Mouse (Mus musculus) megakaryocyte progenitor cell, adult 5-6 weeks (primary cell): ENCODE results near the gene Gm5617. TPM values are rescaled to one million over a fixed set of nuclear protein-coding genes. Genes with fewer than 3 reads are reported as not detected.
"Not testable (repeated sequence)": the region's sequence is repeated elsewhere in the genome, so short reads cannot be mapped to it uniquely, and the experiment has no call there.

Experiments
- ATAC-seq: replicated peaks from 2 replicates; pipeline ENCODE4 v1.8.0; 2016; ENCODE audit warnings: mild to moderate bottlenecking, moderate TSS enrichment, inconsistent platforms; ENCODE audit not compliant: poor library complexity
- total RNA-seq, 2 experiments: library from RNA; stranded (forward) in 1 of 2; stranded (reverse) in 1 of 2; fragments of 157-497, 149-512 nt in 1 of 2; fragments of 200-1000 nt in 1 of 2; gene quantifications; 2 replicates each; pipeline versions ENCODE4 v1.2.3 to v1.2.4; 2015 to 2017

The Gm5617 gene
- 4.9 and 8.8 TPM in 2 replicates for total RNA-seq (2015)
- 6.3 and 13.5 TPM in 2 replicates for total RNA-seq (2017)

DNA sequence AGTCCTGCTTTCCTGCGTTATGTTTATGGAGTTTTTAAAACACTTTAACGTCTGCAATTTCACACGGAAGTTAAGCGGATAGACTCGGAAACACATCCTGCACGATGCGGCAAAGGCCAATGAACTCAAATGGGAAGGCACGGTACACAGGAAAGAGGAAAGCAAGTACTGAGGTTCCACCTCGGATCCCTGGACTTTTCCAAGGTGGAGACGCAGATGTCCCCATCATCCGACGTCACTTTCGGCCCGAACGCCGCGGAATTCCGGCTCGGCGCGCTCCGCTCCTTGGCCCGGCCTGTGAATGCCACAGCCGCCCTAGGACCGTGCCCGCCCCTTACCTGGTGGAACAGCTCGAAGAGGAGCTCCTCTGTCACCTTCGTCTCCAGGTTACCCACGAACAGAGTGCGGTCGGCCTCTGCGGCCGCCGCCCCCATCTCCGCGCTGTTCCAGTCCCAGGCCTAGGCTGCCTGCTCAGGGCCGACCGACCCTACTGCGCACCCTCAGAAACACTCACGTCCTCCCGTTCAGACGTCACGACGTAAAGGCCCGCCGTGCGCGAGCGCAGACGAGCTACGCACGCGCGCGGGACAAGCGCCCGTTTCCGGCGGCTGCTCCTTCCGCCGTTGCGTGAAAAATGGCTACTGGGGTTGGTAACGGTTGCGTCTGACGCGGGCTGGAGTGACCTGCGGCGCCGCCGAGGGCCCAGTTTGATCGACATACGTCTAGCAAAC lies at the start of gene Gm5617, which contains the start of gene Rbm7:
Gm5617 (plus strand) TSS at position 626 of the 731 bp plus-strand sequence.
Rbm7 (minus strand) TSS at position 483 of the 731 bp plus-strand sequence.
- peak; percentile 98 for ATAC-seq

DNA sequence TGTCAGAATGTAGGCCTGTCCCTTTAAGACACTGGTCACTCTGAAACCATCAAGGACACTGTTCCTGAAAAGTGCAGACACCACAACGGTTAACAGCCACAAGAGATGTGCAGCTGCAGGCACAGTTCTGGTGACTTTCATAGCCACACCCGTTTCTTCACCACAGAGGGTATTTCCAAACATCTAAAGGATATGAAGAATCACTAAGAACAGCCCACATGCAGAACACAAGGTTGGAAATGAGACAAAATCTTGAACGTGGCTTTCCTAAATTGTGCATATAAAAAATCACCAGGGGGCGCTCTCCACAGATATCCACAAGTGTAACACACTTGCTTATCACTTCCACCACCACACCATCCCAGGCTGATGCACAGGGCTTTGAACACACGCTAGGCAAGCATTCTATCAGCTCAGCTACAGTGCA lies 47.4 kb upstream of the Gm5617 start:
- ATAC-seq, result peak; percentile 88

DNA sequence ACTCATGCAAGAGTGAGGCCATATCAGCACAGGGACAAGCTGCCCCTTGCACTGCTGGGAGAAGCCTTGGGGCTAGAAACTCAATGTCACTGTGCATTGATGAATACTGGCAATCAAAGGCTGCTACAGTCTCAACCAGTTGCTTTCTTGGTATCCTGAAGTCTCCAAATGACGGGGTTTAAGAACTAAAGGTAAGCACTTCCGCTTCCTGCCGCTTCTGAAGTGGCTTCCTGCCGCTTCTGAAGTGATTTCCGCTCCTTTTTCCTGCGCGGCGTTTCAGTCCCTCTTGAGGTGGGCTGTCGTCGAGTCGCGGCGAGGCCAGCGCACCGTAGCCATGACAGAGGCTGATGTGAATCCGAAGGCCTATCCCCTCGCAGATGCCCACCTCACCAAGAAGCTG lies 45.2 kb upstream of the Gm5617 start:
- no peak for ATAC-seq

DNA sequence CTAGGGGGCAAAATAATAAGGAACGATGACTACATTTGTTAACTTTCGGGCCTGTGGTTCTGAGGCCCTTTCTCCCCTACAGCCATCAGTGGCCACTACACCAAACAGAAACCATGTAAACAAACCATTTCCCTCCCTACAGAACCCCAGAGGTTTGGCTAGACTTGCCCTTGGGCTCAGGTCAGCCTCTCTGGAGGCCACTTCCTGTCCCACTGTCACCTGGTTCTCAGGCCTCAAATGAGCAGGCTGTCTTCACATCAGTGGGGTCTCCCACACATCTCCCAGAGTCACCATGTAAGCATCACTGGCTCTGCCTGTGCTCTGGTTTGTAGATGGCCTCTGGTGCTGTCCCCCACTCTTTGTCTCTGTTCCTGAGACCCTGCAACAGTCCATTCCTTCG lies 39.3 kb upstream of the Gm5617 start:
- ATAC-seq, result no peak

DNA sequence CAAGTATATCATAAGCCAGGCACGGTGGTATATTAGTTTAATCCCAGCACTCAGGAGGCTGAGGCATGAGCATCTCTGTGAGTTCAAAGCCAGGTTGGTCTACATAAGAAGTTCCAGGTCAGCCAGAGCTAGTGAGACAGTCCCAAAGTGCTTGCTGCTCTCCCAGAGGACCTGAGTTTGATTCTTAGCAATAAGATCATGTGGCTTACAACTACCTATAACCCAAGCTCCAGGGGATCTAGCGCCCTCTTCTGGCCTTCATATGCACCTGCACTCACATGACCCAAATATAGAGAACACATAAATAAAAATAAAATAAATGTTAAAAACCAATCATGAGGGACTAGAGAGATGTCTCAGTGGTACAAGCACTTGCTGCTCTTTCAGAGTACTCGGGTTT lies 36.4 kb upstream of the Gm5617 start:
- ATAC-seq, result peak; percentile 48; the same call in 1 of the 2 replicates

DNA sequence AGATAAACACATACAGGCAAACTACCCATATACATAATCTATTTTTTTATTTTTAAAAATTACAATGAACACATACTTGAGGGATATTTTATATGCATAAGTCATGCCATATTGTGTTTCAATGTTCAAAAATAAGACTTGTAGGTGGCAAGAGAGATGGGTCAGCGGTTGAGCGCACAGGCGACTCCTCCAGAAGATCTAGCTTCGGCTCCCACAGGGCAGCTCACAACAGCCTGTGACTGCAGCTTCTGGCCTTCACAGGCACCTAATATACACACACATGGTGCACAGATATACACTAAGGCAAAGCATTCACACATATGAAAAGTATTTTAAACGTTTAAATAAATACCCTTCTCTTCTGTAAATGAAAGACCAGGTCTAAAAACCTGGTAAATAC lies 35.9 kb upstream of the Gm5617 start:
- no peak for ATAC-seq

DNA sequence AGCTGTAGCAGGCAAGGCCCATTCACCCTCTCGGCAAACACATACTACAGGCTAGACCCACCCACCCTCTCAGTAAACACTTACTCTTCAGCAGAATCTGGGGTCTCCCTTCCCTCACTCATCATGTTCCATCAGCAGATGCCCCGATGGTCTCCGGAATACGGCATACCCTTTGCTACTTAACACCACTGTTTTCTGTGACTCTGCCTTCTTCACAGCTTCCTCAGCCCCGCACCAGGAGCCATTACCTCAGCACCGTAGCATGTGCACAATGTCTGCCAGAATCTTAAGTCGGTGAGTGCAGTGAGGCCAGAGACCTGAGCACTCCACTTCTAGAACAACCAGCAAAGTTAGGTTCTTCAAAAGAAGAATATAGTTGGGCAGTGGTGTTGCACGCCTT lies 34.5 kb upstream of the Gm5617 start:
- no peak for ATAC-seq

DNA sequence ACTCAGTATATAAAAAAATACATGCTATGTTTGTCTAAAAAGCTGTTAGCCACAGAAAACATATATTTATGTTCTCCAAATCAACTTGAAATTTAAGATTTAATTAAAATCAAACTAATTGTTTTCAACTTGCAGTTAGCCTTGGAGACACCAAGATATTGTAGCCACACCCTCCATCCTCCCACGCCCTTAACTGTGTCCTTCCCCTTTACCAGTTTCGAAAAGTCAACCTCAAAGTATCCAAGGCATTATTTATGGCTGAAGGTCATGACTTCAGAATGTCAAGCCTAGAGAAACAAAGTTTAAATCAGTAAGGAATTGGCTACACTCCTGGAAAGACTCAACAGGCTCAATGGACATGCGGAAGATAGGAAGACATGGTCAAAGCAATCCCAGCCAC lies 33.7 kb upstream of the Gm5617 start:
- ATAC-seq, result peak; percentile 39; the same call in 1 of the 2 replicates

DNA sequence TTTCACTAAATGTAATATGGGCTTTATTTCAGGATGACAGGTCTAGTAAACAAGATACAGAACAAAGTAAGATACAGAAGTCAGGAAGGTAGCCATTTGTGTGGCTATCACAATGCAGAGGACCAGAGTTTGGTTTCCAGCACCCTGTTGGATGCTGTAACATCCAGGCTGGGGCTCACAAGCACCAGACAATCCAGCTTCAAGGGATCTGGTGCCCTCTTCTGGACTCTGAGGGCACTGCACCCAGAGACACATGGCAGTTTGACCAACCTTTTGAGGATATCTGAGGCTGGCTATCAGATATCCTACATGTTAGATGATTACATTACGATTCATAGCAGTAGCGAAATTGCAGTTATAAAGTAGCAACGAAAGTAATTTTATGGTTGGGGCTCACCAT lies 29.6 kb upstream of the Gm5617 start:
- peak; percentile 57 for ATAC-seq

DNA sequence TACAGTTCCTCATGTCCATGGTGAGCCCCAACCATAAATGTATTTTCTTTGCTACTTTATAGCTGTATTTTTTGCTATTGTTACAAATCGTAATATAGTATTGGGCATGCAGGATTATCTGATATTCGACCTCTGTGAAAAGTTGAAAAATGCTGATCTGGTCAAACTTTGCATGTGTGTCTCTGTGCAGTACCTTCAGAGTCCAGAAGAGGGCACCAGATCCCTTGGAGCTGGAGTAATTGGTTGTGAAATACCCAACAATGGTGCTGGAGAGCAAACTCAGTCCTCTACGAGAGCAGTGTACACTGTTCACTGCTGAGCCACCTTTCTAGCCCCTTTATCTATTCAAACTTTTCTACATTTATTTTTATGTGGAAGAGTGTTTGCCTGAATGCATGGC lies 28.4 kb upstream of the Gm5617 start:
- peak; percentile 96 for ATAC-seq

DNA sequence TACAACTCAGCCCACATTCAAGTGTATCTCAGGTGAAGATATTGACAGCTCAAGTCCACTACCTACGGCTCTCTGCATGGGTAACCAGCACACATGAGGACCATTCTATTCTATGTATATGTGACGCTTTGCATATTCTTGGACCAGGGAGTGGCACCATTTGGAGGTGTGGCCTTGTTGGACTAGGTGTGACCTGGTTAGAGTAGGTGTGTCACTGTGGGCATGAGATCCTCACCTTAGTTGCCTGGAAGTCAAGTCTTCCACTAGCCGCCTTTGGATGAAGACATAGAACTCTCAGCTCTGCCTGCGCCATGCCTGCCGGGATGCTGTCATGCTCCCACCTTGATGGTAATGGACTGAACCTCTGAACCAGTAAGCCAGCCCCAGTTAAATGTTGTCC lies 27.8 kb upstream of the Gm5617 start:
- not testable (repeated sequence) for ATAC-seq

DNA sequence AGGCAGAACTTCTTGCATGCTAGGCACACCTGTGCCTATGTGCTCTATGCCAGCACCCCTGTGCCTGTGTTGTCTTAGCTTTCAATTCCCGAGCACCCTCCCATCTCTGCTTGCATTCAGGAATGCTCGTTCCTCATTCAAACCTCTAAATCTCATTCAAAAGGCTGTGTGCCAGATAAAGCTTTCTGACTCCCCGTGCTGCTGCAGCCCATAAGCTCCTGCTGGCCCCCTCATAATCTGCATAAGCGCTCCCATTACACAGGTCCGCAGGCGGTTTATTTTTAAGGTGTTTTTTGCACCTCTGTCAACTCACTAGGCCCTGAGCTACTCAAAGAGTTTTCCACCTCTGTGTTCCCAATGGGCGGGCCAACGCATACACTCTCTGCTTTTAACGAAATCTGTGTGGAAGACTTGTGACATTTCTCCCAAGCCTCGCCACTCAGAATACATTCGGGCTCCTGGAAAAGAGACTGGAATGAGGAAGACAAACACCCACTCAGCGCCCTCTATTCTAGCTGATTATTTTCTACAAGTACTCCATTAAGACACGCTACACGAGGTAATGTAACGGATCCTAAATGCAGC lies 22.7 kb upstream of the Gm5617 start:
- ATAC-seq, result no peak

DNA sequence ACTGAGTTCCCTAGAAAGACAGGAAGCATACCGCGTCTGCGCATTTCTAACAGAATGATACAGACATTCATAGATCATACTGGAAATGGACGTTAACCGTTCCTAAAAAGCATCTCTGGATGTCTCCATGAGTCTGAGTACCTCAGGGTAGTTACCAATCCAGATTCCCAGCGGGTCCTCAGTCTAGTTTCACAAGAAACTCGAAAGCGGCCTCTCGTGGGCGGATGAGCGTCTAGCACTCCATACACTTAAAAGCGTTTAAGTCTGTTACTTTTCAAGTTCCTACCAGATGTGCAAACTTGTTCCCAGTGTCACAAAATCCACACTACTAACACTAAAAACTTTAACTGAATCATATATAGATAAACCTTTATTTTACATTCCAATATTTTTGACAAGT lies 22.1 kb upstream of the Gm5617 start:
- ATAC-seq, result no peak

DNA sequence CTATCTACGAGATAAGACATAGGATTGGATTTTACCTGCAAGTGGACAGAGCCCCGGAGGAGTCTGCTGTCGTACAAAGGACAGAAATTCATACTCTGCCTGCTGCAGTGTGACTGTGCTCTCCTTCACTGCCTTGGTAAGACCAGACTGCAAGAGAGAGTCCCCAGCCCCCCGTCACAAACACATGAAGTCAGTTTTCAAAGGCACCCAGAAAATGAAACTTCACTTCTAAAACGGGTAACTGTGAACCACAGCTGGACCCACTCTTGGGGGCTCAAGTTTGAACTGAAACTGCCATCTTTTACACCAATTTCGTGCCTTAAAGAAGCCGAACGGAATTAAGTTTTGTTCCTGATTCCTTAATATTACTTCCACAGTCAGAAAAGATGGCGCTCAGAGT lies 20.9 kb upstream of the Gm5617 start:
- no peak for ATAC-seq

DNA sequence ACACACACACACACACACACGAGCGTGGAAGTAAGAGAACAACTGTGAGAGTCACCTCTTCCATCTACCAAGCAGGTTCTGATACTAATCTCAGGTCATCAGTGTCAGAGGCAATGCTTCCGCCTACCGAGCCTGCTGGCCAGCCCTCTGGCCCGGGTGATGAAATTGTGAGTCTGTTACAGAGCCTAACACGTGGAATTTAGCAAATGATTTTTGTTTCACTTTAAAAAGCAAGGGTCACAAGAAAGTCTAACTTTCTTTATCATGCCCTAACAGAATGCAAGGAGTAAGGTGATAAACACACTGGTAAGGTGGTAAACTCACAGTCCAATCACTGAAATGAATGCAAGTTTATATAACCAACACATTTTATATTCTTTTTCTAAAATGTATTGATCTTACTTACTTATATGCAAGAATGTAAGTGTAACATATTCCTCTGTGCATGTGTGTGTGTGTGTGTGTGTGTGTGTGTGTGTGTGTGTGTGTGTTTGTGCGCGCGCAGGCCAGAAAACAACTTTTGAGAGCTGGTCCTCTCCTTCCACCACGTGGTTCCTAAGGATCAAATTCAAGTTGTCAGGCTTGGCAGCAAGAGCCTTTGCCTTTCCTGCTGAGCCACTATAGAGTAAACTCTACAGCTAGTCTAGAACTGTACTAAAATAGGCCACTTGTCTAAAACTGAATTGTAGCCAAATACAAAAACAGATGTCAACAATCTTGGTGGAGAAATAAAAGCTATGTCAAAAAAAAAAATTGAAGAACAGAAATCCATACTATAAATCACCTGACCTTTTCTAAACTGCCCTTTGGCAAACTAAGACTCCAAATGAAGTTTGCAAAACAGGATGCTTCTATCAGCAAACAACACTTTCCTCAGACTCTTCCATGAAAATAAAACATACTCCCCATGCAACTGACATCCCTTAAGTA lies 18.7 kb upstream of the Gm5617 start:
- ATAC-seq, result peak; percentile 19; the same call in 1 of the 2 replicates

DNA sequence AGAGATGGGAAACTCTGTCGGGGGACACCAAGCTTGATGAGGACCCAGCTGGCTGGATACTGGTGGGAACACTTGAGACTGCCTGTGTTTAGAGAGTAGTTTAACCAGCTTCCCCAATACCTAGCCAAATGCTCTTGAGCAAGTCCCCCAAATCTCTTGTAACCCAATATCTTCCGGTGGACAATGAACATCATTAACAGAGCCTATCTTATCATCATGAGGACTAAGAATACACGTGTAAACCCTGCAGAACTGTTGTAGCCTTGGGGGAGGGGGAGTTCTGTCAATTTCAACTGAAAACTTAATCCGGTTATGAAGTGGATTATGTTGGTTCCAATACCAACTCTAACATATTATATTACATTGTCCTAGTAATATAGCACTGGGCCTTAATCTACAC lies 16.4 kb upstream of the Gm5617 start:
- ATAC-seq, result no peak

DNA sequence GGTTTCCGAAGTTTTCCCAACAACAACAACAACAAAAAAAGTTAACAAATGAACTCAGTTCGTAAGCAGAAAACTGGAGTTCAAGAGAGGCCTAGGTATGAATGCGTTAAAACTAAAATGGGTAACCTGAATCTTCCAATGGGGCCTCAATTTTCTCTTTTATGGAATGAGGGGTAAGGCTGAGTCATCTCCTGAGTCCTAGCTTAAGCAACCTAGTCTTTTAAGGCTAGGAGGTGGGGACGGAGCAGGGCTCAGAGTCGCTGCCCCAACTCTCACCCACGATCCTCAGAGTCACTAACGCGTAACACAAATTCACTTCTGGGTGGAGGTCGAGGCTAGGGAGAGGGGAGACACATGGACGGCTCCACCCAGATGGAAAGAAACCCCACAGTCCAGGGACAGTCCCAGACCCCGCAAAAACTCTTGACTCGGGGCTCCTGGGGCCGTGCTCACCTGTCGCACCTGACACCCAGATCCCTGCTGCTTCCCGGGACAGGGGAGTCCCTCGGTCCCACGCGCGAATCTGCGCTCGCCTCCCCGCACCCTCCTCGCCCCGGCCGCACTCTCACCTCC lies 15.3 kb upstream of the Gm5617 start:
- 0 out of 2 replicates have a peak, but pooled peaks have one; percentile 29 for ATAC-seq

DNA sequence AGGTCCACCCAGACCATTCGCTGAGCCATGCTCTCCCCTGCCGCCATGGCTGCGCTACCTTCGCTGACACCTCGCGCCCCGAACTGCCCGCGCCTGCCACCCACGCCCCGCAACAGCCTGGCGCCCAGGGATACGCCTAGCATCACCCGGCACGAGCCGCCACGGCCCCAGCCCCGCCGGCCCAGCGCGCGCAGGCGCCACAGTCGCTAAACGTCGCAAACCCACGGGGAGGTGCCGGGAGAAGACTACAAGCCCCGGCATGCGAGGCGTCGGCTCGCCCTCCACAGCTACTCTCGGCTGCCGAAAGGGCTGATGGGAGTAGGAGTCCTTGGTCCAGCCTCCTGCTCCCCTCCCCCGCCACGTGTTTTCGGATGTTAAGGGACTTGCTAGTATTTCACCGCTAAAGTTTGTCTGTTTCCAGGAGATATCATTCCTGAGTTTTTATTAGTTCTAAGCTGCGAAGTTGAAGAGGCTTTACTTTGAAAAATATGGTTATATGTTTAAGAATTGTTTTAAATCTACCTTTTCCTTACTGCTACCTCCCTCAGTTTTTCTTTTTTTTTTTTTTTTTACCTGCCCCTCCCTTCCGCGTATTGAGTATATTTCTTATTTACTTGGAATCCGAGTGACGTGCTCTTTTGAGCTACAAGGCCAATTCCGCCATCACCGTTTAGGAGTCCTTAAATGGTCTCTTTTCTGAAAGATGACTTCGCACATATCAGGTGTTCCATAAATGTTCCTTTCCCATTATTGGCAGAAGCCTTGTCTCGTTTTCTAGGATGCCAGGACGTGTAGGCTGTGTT lies 14.6 kb upstream of the Gm5617 start, which contains the start of gene Rexo2:
Rexo2 (minus strand) TSS at position 213 of the 803 bp plus-strand sequence.
- ATAC-seq, result peak; percentile 98

DNA sequence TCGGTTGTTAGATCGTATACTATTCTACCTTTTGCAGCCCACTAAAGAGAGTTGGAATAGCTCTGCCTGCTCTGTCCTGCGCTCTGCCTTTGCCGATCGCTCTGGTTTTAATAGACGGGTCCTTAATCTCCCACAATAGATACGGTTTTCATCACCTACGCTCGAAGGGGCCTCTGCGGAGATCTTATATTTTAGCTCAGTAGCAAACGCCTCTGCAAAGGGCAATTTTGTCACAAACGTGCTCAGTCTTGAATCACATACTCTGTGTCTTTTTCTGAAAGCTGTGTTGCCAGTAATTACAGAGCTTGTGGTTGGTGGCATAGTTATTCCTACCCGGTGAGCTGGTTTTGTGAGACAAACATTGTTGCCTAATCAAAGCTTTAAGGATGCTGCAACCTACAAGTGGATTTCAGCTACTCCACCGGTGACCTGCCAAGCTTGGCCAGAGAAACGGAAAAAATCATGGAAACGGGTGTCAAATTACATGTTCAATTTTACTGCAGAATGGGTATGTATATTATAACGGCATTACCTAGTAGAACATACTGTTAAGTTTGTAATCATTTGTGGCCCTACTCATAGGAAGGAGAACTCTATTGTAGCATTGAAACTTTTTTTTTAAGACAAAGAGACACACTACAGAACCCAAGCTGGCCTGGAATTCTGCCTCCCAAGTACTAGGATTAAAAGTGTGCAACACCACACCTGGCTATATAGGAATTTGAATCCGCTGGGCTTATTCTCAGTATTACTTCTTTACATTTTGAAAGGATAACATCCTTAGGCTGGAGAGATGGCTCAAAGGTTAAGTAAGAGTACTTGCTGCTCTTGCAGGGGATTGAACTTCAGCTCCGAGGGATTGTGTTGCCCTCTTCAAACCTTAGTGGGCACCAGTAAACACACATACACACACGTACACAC lies 13.8 kb upstream of the Gm5617 start:
- no peak for ATAC-seq
